Mouse (Mus musculus) left cerebral cortex, postnatal 4 days (tissue): ENCODE data around the gene Arhgap35. TPM values are rescaled to one million over a fixed set of nuclear protein-coding genes. Genes with fewer than 3 reads are reported as not detected.
"Not testable (repeated sequence)": the region's sequence is repeated elsewhere in the genome, so short reads cannot be mapped to it uniquely, and the experiment has no call there.

Experiments used
- DNase-seq: peaks from one replicate; pipeline ENCODE4 v3.0.0-alpha.2; 2022
- intact Hi-C: fragments of 180-260 bp; cut with DNase I; formaldehyde crosslinking; loops from one replicate; pipeline ENCODE4 v1.15.1; 2025
- total RNA-seq, 2 experiments: library from RNA; stranded (reverse); gene quantifications; 2 replicates each; pipeline ENCODE4 v1.2.3; 2021

Arhgap35 gene
- total RNA-seq, 2 experiments from 2014 or later = 173 to 176 TPM

- intact Hi-C loops = no loop called here
These were observed 5.8 kb downstream of the Arhgap35 start for GRCm38 (mm10) chr7:16608961-16609360.

DNA sequence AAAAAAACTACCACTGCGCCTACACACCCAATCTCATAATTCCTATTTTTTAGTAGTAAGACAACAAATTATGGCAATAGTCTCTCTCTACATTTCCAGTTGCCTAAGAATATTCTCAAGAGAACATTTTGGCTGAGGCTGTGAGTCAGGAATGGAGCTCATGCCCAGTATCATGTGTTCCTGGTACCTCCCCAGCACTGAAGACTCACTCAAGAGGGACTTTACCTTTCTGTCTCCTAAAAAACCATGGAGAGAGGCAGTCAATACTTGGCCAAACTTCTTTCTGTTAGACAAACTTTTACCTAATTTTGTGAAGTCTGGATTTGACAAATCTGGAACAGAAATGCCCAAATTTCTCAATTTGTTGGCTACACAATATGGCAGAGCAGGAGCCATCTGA is 6.7 kb downstream of the Arhgap35 start:
- intact Hi-C loops = no loop called here
- DNase-seq = no peak

More at GRCm38 (mm10) chr7:16608961-16609360, 5.8 kb downstream of the Arhgap35 start:
- no peak for DNase-seq

DNA sequence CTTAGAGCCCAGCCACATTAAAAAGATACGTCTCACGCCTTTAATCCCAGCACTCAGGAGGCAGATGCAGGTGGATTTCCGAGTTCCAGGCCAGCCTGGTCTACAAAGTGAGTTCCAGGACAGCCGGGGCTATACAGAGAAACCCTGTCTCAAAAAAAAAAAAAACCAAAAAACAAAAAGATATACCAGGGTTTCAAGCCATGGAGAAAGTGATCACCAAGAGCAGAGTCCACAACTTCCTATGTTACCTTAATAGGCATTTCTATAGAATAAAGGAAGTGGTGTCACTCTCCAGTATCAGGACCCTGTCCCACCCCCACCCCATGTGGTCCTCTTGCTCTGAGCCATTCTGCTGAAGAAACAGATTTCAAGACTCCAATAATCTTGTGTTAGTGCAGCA is 8.0 kb downstream of the Arhgap35 start:
- DNase-seq, intact Hi-C loops: not testable (repeated sequence)

DNA sequence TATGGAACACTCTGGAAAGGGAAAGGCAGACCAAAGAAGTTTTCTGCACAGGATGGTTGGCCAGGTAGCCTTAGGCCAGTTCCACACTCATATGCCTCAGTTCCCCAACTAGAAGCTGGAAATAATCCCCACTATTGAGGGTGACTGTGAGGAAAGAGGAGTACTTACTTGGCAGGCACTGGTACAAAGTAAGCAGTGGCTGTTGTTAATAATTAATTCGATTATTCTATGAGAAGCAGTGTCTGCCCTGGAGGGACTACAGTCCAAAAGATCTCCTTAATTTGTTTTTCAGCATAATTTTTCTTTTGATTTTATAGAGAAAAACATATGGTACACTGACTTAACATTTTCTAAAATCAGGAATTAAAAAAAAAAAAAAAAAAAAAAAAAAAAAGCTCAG is 10.7 kb downstream of the Arhgap35 start:
- intact Hi-C loops = no loop called here
- no peak for DNase-seq

- intact Hi-C loops = no loop called here
- no peak for DNase-seq
These were observed 13.1 kb downstream of the Arhgap35 start for GRCm38 (mm10) chr7:16601683-16602102.

GRCm38 (mm10) chr7:16599006-16599405 is 15.8 kb downstream of the Arhgap35 start:
- no peak for DNase-seq
- intact Hi-C loops = no loop called here

DNA sequence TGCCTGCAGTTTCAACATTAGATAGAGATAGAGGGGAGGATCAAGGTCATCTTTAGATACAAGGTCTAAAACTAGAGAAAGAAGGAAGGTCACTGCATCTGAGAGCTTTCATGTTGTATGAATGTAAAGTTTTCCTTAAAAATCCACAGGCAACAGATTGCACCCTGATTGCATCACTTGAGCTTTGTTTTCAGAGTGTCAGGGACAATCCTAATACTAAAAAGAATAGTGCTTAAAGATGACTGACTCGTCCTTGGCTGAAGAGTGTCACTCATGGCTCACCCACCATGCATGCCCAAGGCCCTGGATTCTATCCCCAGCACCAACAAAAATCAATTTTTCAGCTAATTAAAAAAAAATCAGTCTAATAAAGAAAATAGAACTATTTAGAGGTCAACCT is 23.5 kb downstream of the Arhgap35 start:
- intact Hi-C loops = no loop called here

GRCm38 (mm10) chr7:16587649-16588048 is 27.1 kb downstream of the Arhgap35 start:
- intact Hi-C loops = no loop called here
- no peak for DNase-seq

More for the DNA sequence above, 23.5 kb downstream of the Arhgap35 start:
- no peak for DNase-seq

GRCm38 (mm10) chr7:16584384-16584783 is 30.4 kb downstream of the Arhgap35 start:
- no peak for DNase-seq
- intact Hi-C loops = no loop called here

GRCm38 (mm10) chr7:16583775-16584174 is 31.0 kb downstream of the Arhgap35 start:
- intact Hi-C loops = no loop called here
- no peak for DNase-seq

DNA sequence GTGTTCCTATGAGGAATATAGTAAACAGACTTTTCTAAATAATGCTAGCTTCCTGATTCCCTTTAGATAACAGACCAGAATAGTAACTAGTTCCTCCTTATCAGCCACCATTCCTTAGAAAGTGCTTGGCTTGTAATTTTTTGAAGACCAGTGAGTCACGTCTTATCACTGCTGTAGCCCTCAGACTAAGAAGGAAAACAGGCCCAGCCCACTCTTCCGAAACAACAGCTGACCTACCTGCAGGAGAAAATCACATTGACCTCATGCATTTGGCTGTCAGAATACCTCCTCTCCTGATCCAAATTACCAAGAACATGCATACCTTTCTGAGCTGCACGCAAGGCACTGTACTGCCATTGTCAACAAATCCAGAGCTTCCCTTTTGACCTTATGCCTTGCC is 32.5 kb downstream of the Arhgap35 start:
- intact Hi-C loops = no loop called here
- DNase-seq = no peak

DNA sequence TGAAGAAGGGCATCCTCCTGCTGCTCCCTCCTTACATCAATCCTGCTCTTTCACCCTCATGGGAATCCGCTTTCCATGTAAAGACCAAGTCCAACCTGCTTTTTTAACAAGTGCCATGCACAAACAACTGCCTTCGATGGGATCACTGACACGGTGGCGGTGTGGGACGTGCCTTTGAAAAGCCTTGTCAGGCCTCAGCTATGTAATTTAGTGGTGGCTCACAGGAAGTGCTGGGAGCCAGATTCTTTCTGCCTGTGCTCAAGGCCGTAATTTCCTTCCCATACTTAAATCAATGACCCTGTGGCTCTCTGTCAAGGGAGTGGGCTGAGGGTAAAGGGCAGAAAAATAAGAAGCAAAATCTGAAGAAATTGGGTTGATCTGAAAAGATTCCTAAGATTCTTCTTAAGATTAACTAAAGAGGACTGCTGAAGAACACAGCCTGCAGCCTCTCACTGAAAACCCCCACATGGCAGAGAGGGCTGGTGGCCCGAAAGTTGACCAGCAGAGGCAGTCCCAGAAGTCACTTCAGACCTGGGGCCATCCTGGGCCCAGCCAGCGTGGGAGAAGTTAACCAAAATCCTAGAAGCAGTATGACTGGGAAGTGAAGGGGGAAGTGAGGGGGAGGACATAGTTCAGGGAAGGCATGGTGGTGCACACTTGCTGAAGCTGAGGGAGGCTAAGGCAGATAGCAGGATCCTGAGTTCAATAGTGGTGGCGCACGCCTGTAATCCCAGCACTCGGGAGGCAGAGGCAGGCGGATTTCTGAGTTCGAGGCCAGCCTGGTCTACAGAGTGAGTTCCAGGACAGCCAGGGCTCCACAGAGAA is 33.3 kb downstream of the Arhgap35 start:
- intact Hi-C loops = no loop called here
- no peak for DNase-seq

GRCm38 (mm10) chr7:16576719-16577118 is 38.1 kb downstream of the Arhgap35 start:
- no peak for DNase-seq
- intact Hi-C loops = no loop called here

GRCm38 (mm10) chr7:16571191-16571590 is 43.6 kb downstream of the Arhgap35 start:
- intact Hi-C loops = loop anchor here (5.0 kb wide), 1 partner anchor 41 kb away; the partner anchor contains the start of gene Arhgap35
- DNase-seq = no peak

DNA sequence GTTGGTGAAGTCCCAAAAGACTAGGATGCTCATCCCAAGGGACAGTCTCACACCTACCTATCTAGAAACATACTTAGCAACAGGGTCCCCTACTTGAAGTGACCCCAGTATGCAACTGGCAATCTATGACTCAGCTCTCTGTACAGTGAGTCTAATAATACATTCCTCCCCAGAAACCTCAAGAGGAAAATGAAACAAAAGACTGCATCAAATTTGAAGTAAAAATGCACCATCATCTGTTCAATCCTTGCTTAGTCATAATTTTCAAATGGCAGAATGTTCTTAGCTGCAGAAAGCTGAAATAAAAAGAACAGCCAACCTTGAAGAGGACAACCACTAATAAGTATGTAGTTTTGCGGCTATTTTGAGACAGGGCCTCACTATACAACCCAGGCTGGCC is 44.1 kb downstream of the Arhgap35 start:
- no peak for DNase-seq
- intact Hi-C loops = loop anchor here (5.0 kb wide), 1 partner anchor 42 kb away; the partner anchor contains the start of gene Arhgap35

DNA sequence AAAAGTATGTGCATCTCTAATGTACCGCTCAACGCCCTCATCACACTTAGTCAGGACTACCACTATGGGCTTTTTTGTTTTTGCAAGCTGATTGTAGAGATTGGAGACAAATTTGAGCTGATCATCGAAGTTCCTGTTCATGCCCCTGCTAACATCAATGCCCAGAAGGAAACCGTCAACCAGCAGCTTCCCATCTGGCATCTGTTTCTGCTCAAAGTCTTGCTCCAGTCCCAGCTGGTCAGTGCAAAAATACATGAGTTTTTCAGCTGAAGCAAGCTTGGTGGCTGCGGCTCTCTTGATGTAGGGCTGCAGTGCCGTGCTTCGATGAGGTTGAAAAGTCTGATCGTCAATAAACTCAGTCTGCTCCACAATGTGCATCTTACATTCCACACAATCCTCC is 50.3 kb downstream of the Arhgap35 start:
- no peak for DNase-seq
- intact Hi-C loops = no loop called here

DNA sequence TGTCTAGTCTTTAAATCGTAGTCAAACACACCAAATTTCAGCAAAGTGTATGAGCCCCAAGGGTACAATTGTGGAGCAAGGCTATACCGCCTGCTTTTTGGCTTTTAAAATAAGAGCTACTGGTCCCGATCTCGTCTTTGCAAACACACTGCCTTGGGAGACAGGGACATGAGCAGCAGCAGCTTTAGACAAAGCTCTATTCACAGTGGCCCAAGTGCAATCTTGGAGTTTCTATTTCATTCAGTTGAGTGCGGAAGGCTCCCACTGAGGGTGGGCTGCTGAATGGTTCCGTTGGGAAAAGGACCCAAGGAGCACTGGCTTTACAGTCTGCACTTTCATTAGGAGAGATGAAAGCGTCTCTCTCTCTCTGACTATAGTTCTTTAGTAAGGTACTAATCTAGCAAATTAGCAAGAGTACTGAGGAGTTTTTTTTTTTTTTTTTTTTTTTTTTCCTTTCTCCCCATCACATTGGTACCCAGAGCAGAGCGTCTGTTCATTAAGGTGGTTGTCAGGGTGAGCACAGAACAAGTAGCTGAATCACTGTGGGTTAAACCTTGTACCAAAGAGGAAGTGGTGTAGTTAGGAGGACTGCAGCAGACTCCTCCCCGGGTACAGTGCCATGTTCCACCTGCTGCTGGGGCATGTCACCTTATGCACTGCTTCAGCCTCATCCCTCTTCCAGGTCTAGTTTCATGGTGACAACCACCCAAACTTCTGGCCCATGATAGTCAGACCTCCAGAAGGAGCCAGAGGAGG is 56.8 kb downstream of the Arhgap35 start:
- intact Hi-C loops = no loop called here
- DNase-seq = no peak

DNA sequence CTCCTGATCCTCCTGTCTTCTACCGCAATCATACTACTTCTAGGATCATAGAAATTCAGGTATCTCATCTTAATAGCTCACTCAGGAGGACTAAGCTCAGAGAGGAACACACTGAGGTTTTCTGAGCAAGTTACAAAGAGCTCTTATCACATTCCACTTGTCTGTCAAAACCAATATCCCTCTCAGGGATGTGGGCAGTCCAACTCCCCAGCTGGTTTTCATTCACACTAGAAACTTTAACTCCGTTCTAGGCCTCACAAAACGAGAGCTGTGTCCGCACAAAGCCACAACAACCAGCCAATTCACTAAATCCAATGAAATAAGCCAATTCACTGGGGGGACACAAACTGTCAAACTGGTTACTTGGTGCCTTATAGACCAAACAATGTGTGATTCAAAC is 57.5 kb downstream of the Arhgap35 start:
- intact Hi-C loops = no loop called here
- no peak for DNase-seq

DNA sequence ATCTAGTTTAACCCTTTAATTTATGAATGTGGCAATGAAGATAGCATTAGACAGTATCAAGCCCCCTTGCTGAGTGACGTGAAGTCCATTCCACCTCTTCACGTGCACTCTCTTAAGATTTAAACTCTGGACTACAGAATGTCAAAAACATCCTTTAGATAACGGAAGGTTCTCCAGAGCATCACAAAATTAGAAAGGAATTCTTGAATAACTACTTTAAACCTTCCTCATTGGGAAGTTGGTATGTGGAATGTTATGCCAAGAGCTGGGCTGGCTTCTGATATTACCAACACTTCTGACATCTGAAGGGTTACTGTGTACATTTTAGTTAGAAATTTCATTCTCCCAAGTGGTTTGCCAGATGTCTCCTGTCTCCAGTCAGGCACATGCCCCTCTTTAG is 60.6 kb downstream of the Arhgap35 start:
- no peak for DNase-seq

DNA sequence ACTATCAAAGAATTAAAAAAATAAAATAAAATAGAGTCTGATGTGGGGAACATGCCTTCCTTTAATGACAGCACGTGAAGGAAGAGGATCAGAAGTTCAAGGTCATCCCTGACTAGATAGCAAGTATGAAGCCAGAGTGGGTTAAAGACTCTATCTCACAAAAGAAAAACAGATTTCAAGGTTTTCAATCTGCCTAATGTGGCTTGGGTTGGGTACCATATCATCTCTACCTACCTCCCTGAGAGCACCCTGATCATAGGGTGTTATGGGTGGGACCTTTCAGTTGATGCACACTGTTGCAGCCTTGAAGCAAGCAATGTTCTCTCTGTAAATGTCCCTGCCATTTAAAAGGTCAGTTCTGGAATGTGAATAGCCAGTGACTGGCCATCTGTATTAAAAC is 63.2 kb downstream of the Arhgap35 start:
- no peak for DNase-seq
- intact Hi-C loops = no loop called here

More for the DNA sequence above, 60.6 kb downstream of the Arhgap35 start:
- intact Hi-C loops = no loop called here

DNA sequence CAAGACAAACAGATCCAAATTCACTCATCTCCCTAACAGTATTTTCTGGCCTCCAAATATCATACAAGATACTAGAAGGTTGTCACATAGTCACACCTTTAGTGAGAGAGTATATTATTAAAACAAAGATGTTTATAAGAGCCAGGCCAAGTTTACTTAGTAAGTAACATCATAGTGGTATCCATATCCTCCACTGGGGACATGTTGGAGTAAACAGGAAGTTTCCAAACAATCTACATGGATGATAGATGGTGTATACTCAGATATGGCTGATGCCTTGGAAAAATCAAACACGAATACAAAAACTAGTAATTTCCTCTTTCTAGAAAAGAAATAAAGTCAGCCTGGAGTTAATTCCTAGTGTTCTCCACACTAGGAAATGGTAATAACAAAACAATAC is 65.5 kb downstream of the Arhgap35 start:
- no peak for DNase-seq
- intact Hi-C loops = no loop called here

DNA sequence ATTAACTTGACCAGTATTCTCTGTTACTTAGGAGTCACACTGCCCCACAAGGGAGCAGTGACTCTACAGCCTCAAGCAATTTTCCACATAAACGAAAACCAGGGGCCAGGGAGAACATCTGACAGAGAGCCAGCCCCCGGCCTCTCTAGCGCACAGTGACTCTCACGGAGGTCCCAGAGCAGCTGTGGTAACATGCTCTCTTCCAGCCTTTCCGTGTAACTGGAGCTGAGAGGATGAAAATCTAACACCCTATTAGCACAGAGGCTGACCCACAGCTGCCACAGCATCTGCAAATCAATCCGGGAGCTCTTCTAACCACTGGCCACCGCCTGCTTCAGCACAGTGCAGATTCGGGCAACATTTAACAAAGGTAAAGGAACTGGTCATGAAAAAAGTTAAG is 70.0 kb downstream of the Arhgap35 start:
- intact Hi-C loops = no loop called here
- no peak for DNase-seq
